Mouse (Mus musculus): Measurements from ENCODE around the gene Crtc1. TPM values are rescaled to one million over a fixed set of nuclear protein-coding genes. Genes with fewer than 3 reads are reported as not detected.

Gene Crtc1
- polyA plus RNA-seq, 1 experiment from 2014 or later: 56.3 TPM

DNA sequence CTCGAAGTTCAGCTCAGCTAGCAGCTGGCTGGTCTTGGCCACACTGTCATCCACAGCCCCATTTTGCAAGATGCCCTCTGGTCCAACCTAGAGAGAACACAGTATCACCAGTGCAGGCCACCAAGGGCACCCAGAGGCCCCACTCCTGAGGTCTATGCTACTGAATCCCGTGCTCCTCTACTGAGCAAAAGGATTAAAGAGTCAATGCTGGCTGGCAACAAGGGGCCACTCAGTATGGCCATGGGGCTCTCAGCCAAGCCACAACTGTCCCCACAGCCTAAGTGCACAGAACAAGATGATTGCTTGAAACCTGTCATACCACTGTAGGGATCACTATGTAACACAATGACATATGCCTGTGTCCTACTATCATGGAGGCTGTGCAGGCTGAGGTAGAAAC is 95.1 kb downstream of the Crtc1 start:
- Histone ChIP-seq H3K9me3 (replicated peaks; ENCODE audit: control insufficient read depth, low read length, poor library complexity, severe bottlenecking) (no peaks in the 10 kb centered on the region), H3K27ac (ENCODE audit: low read length) (no peak overlapping the region), H3K36me3 (ENCODE audit: control insufficient read depth, insufficient read depth, low read length) (peaks cover 27% of the 10 kb centered on the region), H3K9ac (ENCODE audit: low read depth, low read length) (no peak overlapping the region), H3K27me3 (ENCODE audit: control insufficient read depth, insufficient read depth, low read depth, low read length) (no peaks in the 10 kb centered on the region), H3K4me3 (ENCODE audit: low read depth, low read length) (no peak overlapping the region), H3K4me2 (ENCODE audit: low read length) (no peak overlapping the region), H3K4me1 (ENCODE audit: control insufficient read depth, insufficient read depth, low read length) (peaks cover 3% of the 10 kb centered on the region; the same call in 1 of the 2 replicates)
- WGBS: 90% methylated on average over 2 of the region's 2 CpGs
- ATAC-seq: 0 out of 2 replicates have a peak, but pooled peaks have one; percentile 3

DNA sequence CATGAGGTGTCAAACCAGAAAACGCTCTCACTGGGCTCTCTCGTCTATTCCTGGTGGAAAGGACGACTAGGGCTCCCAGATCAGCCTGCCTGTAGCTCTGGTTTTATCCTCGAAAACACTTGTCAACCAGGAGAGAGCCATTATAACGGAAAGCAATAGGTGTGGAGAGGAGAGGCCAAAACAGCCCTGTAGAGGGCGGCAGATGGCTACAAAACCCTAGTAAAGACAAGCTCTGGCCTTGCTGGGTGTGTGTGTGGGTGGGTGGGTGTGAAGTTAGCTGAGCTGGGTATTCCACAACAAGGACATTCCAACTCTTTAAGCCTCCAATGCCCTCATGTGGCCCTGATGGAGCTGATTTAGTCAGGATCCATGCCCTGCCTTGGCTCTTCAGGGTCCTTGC is 95.7 kb downstream of the Crtc1 start:
- H3K4me2 ChIP-seq (ENCODE audit: low read length): no peak overlapping the region
- WGBS: 62% methylated on average over 6 of the region's 6 CpGs

DNA sequence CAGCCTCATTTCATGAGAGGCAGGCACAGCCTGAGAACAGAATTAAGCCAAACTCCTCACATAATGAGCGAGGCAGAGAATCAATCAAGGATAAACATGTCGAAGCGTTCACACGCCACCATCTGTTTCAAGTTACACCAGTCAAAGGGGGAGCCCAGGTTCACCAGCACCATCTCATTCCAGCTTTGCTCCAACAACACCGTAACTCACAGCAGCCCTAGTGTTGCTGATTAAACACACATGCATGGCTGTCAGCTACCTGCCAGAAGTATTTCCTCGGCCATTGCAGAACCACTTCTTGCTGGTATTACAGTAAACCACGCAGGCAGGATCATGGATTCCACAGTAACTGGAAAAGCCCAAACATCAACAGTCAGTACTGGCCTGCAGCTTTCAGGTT is 96.3 kb downstream of the Crtc1 start:
- peaks cover 36% of the 10 kb centered on the region for H3K36me3 ChIP-seq (ENCODE audit: control insufficient read depth, insufficient read depth, low read length)

More for the DNA sequence above, 95.7 kb downstream of the Crtc1 start:
- no peaks in the 10 kb centered on the region for H3K4me1 ChIP-seq (ENCODE audit: control insufficient read depth, insufficient read depth, low read length)
- peaks cover 30% of the 10 kb centered on the region for H3K36me3 ChIP-seq (ENCODE audit: control insufficient read depth, insufficient read depth, low read length)
- H3K4me3 ChIP-seq (ENCODE audit: low read depth, low read length): no peak overlapping the region
- no peaks in the 10 kb centered on the region for H3K9me3 ChIP-seq (replicated peaks; ENCODE audit: control insufficient read depth, low read length, poor library complexity, severe bottlenecking)
- no peaks in the 10 kb centered on the region for H3K27me3 ChIP-seq (ENCODE audit: control insufficient read depth, insufficient read depth, low read depth, low read length)
- no peak overlapping the region for H3K27ac ChIP-seq (ENCODE audit: low read length)
- no peak overlapping the region for H3K9ac ChIP-seq (ENCODE audit: low read depth, low read length)
- ATAC-seq: peak; percentile 66; the same call in 1 of the 2 replicates

DNA sequence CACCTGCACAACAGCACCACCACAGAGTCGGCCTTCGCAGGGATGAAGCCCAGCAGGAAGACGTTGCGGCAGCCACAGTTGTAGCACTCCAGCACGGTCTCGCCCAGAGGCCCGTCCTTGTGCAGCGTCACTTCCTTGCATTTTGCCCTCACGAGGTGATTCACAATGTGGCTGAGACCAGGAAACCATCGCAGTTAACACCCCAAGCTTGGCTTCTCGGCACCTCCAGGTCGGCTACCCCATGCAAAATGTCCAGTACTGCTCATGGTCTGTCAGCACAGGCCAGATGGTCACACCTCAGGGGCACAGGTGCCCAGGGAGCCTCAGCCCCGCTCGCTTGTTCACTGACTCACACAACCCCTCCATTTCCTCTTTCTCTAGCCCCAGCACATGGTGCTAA is 97.4 kb downstream of the Crtc1 start:
- no peak for ATAC-seq
- Histone ChIP-seq H3K9me3 (replicated peaks; ENCODE audit: control insufficient read depth, low read length, poor library complexity, severe bottlenecking) (no peaks in the 10 kb centered on the region), H3K27ac (ENCODE audit: low read length) (no peak overlapping the region), H3K4me1 (ENCODE audit: control insufficient read depth, insufficient read depth, low read length) (no peaks in the 10 kb centered on the region), H3K4me2 (ENCODE audit: low read length) (no peak overlapping the region), H3K4me3 (ENCODE audit: low read depth, low read length) (no peak overlapping the region), H3K36me3 (ENCODE audit: control insufficient read depth, insufficient read depth, low read length) (peaks cover 47% of the 10 kb centered on the region), H3K9ac (ENCODE audit: low read depth, low read length) (no peak overlapping the region), H3K27me3 (ENCODE audit: control insufficient read depth, insufficient read depth, low read depth, low read length) (no peaks in the 10 kb centered on the region)
- WGBS: 91% methylated on average over 14 of the region's 14 CpGs

More for the DNA sequence above, 96.3 kb downstream of the Crtc1 start:
- H3K9ac ChIP-seq (ENCODE audit: low read depth, low read length): no peak overlapping the region
- 90% methylated on average over 7 of the region's 7 CpGs for whole genome bisulfite sequencing
- H3K27me3 ChIP-seq (ENCODE audit: control insufficient read depth, insufficient read depth, low read depth, low read length): no peaks in the 10 kb centered on the region
- ATAC-seq: no peak
- no peaks in the 10 kb centered on the region for H3K4me1 ChIP-seq (ENCODE audit: control insufficient read depth, insufficient read depth, low read length)
- no peak overlapping the region for H3K4me3 ChIP-seq (ENCODE audit: low read depth, low read length)
- no peak overlapping the region for H3K27ac ChIP-seq (ENCODE audit: low read length)
- no peak overlapping the region for H3K4me2 ChIP-seq (ENCODE audit: low read length)
- H3K9me3 ChIP-seq (replicated peaks; ENCODE audit: control insufficient read depth, low read length, poor library complexity, severe bottlenecking): no peaks in the 10 kb centered on the region

DNA sequence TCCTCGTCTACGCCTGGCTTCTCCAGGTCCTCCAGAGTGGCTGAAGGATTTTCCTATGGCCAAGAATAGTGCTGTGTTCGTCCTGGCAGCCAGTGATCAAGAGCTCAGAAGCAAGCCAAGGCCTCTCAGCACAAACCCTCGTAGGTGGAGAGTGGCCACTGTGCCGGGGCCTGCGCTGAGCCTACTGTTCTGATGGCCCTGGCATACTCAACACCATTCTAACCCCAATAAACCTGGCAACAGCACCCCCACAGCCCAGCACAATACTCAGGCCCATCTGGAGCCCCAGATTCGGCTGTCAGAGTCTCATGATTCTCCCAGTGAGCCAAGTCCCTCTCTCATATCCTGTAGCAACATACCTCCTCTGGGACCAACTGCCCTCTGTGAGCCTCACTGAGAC is 98.7 kb downstream of the Crtc1 start:
- Histone ChIP-seq H3K9ac (ENCODE audit: low read depth, low read length) (no peak overlapping the region), H3K9me3 (replicated peaks; ENCODE audit: control insufficient read depth, low read length, poor library complexity, severe bottlenecking) (no peaks in the 10 kb centered on the region), H3K4me2 (ENCODE audit: low read length) (no peak overlapping the region), H3K36me3 (ENCODE audit: control insufficient read depth, insufficient read depth, low read length) (peaks cover 56% of the 10 kb centered on the region), H3K4me3 (ENCODE audit: low read depth, low read length) (no peak overlapping the region), H3K4me1 (ENCODE audit: control insufficient read depth, insufficient read depth, low read length) (no peaks in the 10 kb centered on the region), H3K27ac (ENCODE audit: low read length) (no peak overlapping the region), H3K27me3 (ENCODE audit: control insufficient read depth, insufficient read depth, low read depth, low read length) (no peaks in the 10 kb centered on the region)
- 90% methylated on average over 7 of the region's 7 CpGs for WGBS
- ATAC-seq: no peak

DNA sequence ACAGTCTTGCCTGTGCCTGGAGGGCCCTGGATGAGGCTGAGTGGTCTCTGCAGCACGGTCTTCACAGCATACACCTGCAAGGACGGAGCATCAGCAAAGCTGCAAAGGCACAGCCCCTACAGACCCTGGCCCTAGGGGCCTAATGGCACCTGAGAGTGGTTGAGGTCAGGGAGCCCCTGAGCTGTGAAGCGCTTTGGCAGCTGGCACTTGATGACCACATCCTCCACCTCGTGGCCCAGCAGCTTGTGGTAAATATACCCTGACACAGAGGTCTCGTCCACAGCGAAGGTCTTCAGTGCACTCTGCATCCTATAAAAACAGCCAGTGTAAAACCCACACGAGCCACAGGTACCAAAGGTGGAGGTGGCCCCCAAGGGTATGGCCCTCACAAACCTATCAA is 100.4 kb downstream of the Crtc1 start:
- Histone ChIP-seq H3K9me3 (replicated peaks; ENCODE audit: control insufficient read depth, low read length, poor library complexity, severe bottlenecking) (no peaks in the 10 kb centered on the region), H3K4me3 (ENCODE audit: low read depth, low read length) (no peak overlapping the region), H3K9ac (ENCODE audit: low read depth, low read length) (no peak overlapping the region), H3K27ac (ENCODE audit: low read length) (no peak overlapping the region), H3K4me1 (ENCODE audit: control insufficient read depth, insufficient read depth, low read length) (no peaks in the 10 kb centered on the region), H3K36me3 (ENCODE audit: control insufficient read depth, insufficient read depth, low read length) (peaks cover 71% of the 10 kb centered on the region), H3K4me2 (ENCODE audit: low read length) (no peak overlapping the region), H3K27me3 (ENCODE audit: control insufficient read depth, insufficient read depth, low read depth, low read length) (no peaks in the 10 kb centered on the region)
- no peak for ATAC-seq
- 93% methylated on average over 7 of the region's 7 CpGs for WGBS

DNA sequence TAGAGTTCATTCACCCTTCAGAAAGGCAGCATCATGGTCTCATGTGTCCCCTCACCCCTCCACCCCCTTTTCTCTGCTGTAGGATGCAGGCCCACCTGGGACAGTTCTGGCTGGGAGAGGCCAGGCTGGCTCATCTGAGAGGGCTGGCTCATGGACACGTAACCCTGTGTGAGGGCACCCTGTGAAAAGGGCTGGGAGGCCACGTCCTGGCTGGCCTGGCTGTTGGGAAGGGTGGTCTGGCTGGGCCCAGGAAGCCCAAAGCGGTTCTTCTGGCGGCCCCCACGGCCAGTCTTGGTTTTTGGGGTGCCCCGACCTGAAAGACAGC is 106.5 kb downstream of the Crtc1 start:
- H3K9me3 ChIP-seq (replicated peaks; ENCODE audit: control insufficient read depth, low read length, poor library complexity, severe bottlenecking): no peaks in the 10 kb centered on the region
- H3K4me1 ChIP-seq (ENCODE audit: control insufficient read depth, insufficient read depth, low read length): peaks cover 10% of the 10 kb centered on the region
- no peaks in the 10 kb centered on the region for H3K27me3 ChIP-seq (ENCODE audit: control insufficient read depth, insufficient read depth, low read depth, low read length)
- 96% methylated on average over 6 of the region's 6 CpGs for WGBS
- H3K36me3 ChIP-seq (ENCODE audit: control insufficient read depth, insufficient read depth, low read length): peaks cover 67% of the 10 kb centered on the region
- no peak overlapping the region for H3K4me3 ChIP-seq (ENCODE audit: low read depth, low read length)
- no peak overlapping the region for H3K9ac ChIP-seq (ENCODE audit: low read depth, low read length)
- H3K4me2 ChIP-seq (ENCODE audit: low read length): no peak overlapping the region
- ATAC-seq: no peak
- H3K27ac ChIP-seq (ENCODE audit: low read length): no peak overlapping the region

Other genes with a start within 250 kb of the Crtc1 start
- 6.8 and 9.2 TPM in 2 replicates for gene Slc25a42, start 227.3 kb downstream of the Crtc1 start, polyA plus RNA-seq (2015; fragmentation: Nextera tagmentation; extraction: Ambion mirVana)
- 104 TPM in 2 replicates for gene Sugp2, start 205.4 kb downstream of the Crtc1 start, polyA plus RNA-seq (2015; fragmentation: Nextera tagmentation; extraction: Ambion mirVana)
- gene Armc6, start 205.1 kb downstream of the Crtc1 start, polyA plus RNA-seq (2015; fragmentation: Nextera tagmentation; extraction: Ambion mirVana): 116 and 133 TPM in 2 replicates
- gene Homer3, start 156.8 kb downstream of the Crtc1 start, polyA plus RNA-seq (2015; fragmentation: Nextera tagmentation; extraction: Ambion mirVana): 26.3 and 29.9 TPM in 2 replicates
- gene Ddx49, start 137.1 kb downstream of the Crtc1 start, polyA plus RNA-seq (2015; fragmentation: Nextera tagmentation; extraction: Ambion mirVana): 40.3 and 45.0 TPM in 2 replicates
- gene Cope, start 137.1 kb downstream of the Crtc1 start, polyA plus RNA-seq (2015; fragmentation: Nextera tagmentation; extraction: Ambion mirVana): 261 and 268 TPM in 2 replicates
- 40.3 and 42.1 TPM in 2 replicates for gene Cers1, start 123.8 kb downstream of the Crtc1 start, polyA plus RNA-seq (2015; fragmentation: Nextera tagmentation; extraction: Ambion mirVana)
- gene Gdf1, start 109.8 kb downstream of the Crtc1 start, polyA plus RNA-seq (2015; fragmentation: Nextera tagmentation; extraction: Ambion mirVana): 2.5 and 7.0 TPM in 2 replicates
- gene Upf1, start 86.3 kb downstream of the Crtc1 start, polyA plus RNA-seq (2015; fragmentation: Nextera tagmentation; extraction: Ambion mirVana): 11.3 and 11.6 TPM in 2 replicates
- gene Comp, start 66.0 kb downstream of the Crtc1 start, polyA plus RNA-seq (2015; fragmentation: Nextera tagmentation; extraction: Ambion mirVana): 0.36 and 0.47 TPM in 2 replicates
- gene Klhl26, start 37.4 kb upstream of the Crtc1 start, polyA plus RNA-seq (2015; fragmentation: Nextera tagmentation; extraction: Ambion mirVana): 31.0 and 32.4 TPM in 2 replicates
- 121 and 151 TPM in 2 replicates for gene Tmem59l, start 47.8 kb upstream of the Crtc1 start, polyA plus RNA-seq (2015; fragmentation: Nextera tagmentation; extraction: Ambion mirVana)
- 3.6 and 6.3 TPM in 2 replicates for gene Crlf1, start 53.6 kb upstream of the Crtc1 start, polyA plus RNA-seq (2015; fragmentation: Nextera tagmentation; extraction: Ambion mirVana)
- gene Rex1bd, start 67.2 kb upstream of the Crtc1 start, polyA plus RNA-seq (2015; fragmentation: Nextera tagmentation; extraction: Ambion mirVana): 163 and 185 TPM in 2 replicates
- gene Uba52, start 71.2 kb upstream of the Crtc1 start, polyA plus RNA-seq (2015; fragmentation: Nextera tagmentation; extraction: Ambion mirVana): 584 and 621 TPM in 2 replicates
- gene Fkbp8, start 88.1 kb upstream of the Crtc1 start, polyA plus RNA-seq (2015; fragmentation: Nextera tagmentation; extraction: Ambion mirVana): 406 and 425 TPM in 2 replicates
- 43.1 and 43.3 TPM in 2 replicates for gene Kxd1, start 88.4 kb upstream of the Crtc1 start, polyA plus RNA-seq (2015; fragmentation: Nextera tagmentation; extraction: Ambion mirVana)
- gene Ell, start 99.9 kb upstream of the Crtc1 start, polyA plus RNA-seq (2015; fragmentation: Nextera tagmentation; extraction: Ambion mirVana): 16.7 and 19.2 TPM in 2 replicates
- gene Isyna1, start 154.8 kb upstream of the Crtc1 start, polyA plus RNA-seq (2015; fragmentation: Nextera tagmentation; extraction: Ambion mirVana): 155 and 171 TPM in 2 replicates
- 151 and 173 TPM in 2 replicates for gene Ssbp4, start 169.3 kb upstream of the Crtc1 start, polyA plus RNA-seq (2015; fragmentation: Nextera tagmentation; extraction: Ambion mirVana)
- 0.64 and 0.97 TPM in 2 replicates for gene Lrrc25, start 176.6 kb upstream of the Crtc1 start, polyA plus RNA-seq (2015; fragmentation: Nextera tagmentation; extraction: Ambion mirVana)
- 0.35 and 0.39 TPM in 2 replicates for gene Gdf15, start 192.9 kb upstream of the Crtc1 start, polyA plus RNA-seq (2015; fragmentation: Nextera tagmentation; extraction: Ambion mirVana)
- gene Pgpep1, start 220.8 kb upstream of the Crtc1 start, polyA plus RNA-seq (2015; fragmentation: Nextera tagmentation; extraction: Ambion mirVana): 67.2 and 69.7 TPM in 2 replicates
- 137 and 143 TPM in 2 replicates for gene Lsm4, start 233.7 kb upstream of the Crtc1 start, polyA plus RNA-seq (2015; fragmentation: Nextera tagmentation; extraction: Ambion mirVana)